Mouse (Mus musculus) G1E (cell line): ENCODE data around the gene Gtf2f1.

Experiments
- CTCF ChIP-seq: IDR thresholded peaks from 2 replicates; pipeline ENCODE4 v1.5.1; 2012; ENCODE audit warnings: low read depth, low read length, inconsistent platforms, mixed read lengths
- GATA1 ChIP-seq: IDR thresholded peaks from 2 replicates; pipeline ENCODE4 v1.6.1; 2012; ENCODE audit warnings: borderline replicate concordance, low read length, inconsistent platforms, mixed read lengths
- GATA2 ChIP-seq: IDR thresholded peaks from 2 replicates; pipeline ENCODE4 v1.6.1; 2012; ENCODE audit warnings: low read depth, low read length, inconsistent platforms, borderline replicate concordance

DNA sequence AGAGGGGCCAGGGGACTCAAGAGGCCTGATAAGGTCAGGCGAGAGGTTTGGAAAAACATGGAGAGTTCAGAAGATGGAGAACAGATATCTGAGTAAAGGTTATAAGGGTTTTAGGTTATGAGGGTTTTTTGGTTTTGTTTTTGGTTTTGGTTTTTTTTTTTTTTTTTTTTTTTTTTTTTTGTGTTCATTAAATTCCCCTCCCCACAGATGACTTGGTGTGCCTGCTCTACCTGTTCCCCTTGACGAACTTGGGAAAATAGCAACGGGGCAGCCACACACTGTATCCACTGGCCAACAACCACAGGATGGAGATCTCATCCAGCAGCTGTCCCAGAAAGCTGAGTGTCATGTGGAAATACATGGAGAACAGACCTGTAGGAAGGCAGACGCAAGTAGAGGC, 52.4 kb downstream of the Gtf2f1 start:
- TF ChIP-seq CTCF (no peak), GATA2 (no peak), GATA1 (no peak)
